Mouse (Mus musculus) megakaryocyte, embryonic 14.5 days (primary cell): ENCODE measurements at regions not wholly inside any gene's neighbourhood (a gene's known extent, or its start where the extent isn't known, plus 50 kb on each side); places are given as distances from the start of the nearest gene placed in this dataset.

Source experiments
- H3K27me3 ChIP-seq: replicated peaks from 2 replicates; pipeline ENCODE3; 2012; ENCODE audit warnings: inconsistent platforms
- H3K36me3 ChIP-seq: replicated peaks from 2 replicates; pipeline ENCODE3; 2012; ENCODE audit warnings: low read length, inconsistent platforms, mixed read lengths
- H3K4me1 ChIP-seq: 2 replicates; pipeline ENCODE4 v1.6.1; 2012; ENCODE audit warnings: inconsistent platforms
- H3K4me3 ChIP-seq: replicated peaks from 2 replicates; pipeline ENCODE3; 2012; ENCODE audit warnings: moderate library complexity, mild to moderate bottlenecking, inconsistent platforms
- H3K9me3 ChIP-seq: 2 replicates; pipeline ENCODE4 v1.6.1; 2012; ENCODE audit warnings: inconsistent platforms
- FLI1 ChIP-seq: IDR thresholded peaks from 2 replicates; pipeline ENCODE4 v1.6.1; 2012; ENCODE audit warnings: low read length, inconsistent platforms, mixed read lengths
- GATA1 ChIP-seq: IDR thresholded peaks from 3 replicates; pipeline ENCODE4 v1.6.1; 2012; ENCODE audit warnings: mixed read lengths, low read length, inconsistent platforms, borderline replicate concordance

- Histone ChIP-seq H3K36me3 (no peaks in the 10 kb centered on the region), H3K27me3 (peaks cover 15% of the 10 kb centered on the region), H3K4me3 (no peak overlapping the region), H3K9me3 (no peaks in the 10 kb centered on the region), H3K4me1 (no peaks in the 10 kb centered on the region)
- TF ChIP-seq FLI1 = no peak
- TF ChIP-seq GATA1 = no peak
Observed at GRCm38 (mm10) chrX:103904038-103904696, 76.9 kb downstream of the Rlim start.

GRCm38 (mm10) chrX:103879329-103879935 lies 57.6 kb upstream of the Slc16a2 start:
- TF ChIP-seq GATA1 (no peak), FLI1 (no peak)
- Histone ChIP-seq H3K4me1 (peaks cover 3% of the 10 kb centered on the region; the same call in 1 of the 2 replicates), H3K36me3 (no peaks in the 10 kb centered on the region), H3K9me3 (no peaks in the 10 kb centered on the region), H3K4me3 (peak overlapping the region; percentile 42), H3K27me3 (peaks cover 28% of the 10 kb centered on the region)
